Mouse (Mus musculus): ENCODE measurements at regions not wholly inside any gene's neighbourhood (a gene's known extent, or its start where the extent isn't known, plus 50 kb on each side); places are given as distances from the start of the nearest gene placed in this dataset.
A peak's percentile ranks its signal among the peaks of the same experiment; 100 is the strongest.

- no peak for DNase-seq
Observed at GRCm38 (mm10) chr11:35065959-35066414, 55.0 kb upstream of the Slit3 start.

GRCm38 (mm10) chr11:35057791-35058190 is 63.2 kb upstream of the Slit3 start:
- no peak for DNase-seq

GRCm38 (mm10) chr11:35055496-35056125 is 65.4 kb upstream of the Slit3 start:
- peak; percentile 52 to 54 for DNase-seq

GRCm38 (mm10) chr11:35053613-35053950 is 67.4 kb upstream of the Slit3 start:
- peak; percentile 17 to 41 for DNase-seq

GRCm38 (mm10) chr11:35052856-35053612 is 68.0 kb upstream of the Slit3 start:
- no peak for DNase-seq

- DNase-seq, result peak in 1 of 2 experiments; percentile 2
Observed at GRCm38 (mm10) chr11:35049663-35050215, 71.3 kb upstream of the Slit3 start.

GRCm38 (mm10) chr11:35044659-35045058 is 76.4 kb upstream of the Slit3 start:
- no peak for DNase-seq

- no peak for DNase-seq
Observed at GRCm38 (mm10) chr11:35024448-35024847, 96.6 kb upstream of the Slit3 start.

- no peak for DNase-seq
Observed at GRCm38 (mm10) chr11:35023813-35024212, 97.2 kb upstream of the Slit3 start.

- DNase-seq, result no peak
Observed at GRCm38 (mm10) chr11:35021990-35022625, 98.9 kb upstream of the Slit3 start.

- no peak for DNase-seq
Observed at GRCm38 (mm10) chr11:35016998-35017397, 104.0 kb upstream of the Slit3 start.

GRCm38 (mm10) chr11:35011521-35012476 is 109.2 kb upstream of the Slit3 start:
- DNase-seq, result no peak

- DNase-seq, result peak; percentile 14 to 38
Observed at GRCm38 (mm10) chr11:35006773-35007567, 114.1 kb upstream of the Slit3 start.

- no peak for DNase-seq
Observed at GRCm38 (mm10) chr11:35005143-35005542, 115.9 kb upstream of the Slit3 start.

- DNase-seq, result no peak
Observed at GRCm38 (mm10) chr11:35004431-35004830, 116.6 kb upstream of the Slit3 start.

GRCm38 (mm10) chr11:35003956-35004355 is 117.1 kb upstream of the Slit3 start:
- peak in 1 of 2 experiments; percentile 7 for DNase-seq

- peak in 1 of 2 experiments; percentile 17 for DNase-seq
Observed at GRCm38 (mm10) chr11:34997906-34998305, 123.1 kb upstream of the Slit3 start.

GRCm38 (mm10) chr11:34995515-34995914 is 125.5 kb upstream of the Slit3 start:
- DNase-seq, result no peak

GRCm38 (mm10) chr11:34982775-34983457 is 138.1 kb upstream of the Slit3 start:
- DNase-seq, result no peak

- no peak for DNase-seq
Observed at GRCm38 (mm10) chr11:34980210-34980609, 140.8 kb upstream of the Slit3 start.

Data from adrenal gland, postnatal 36 days (tissue).